Mouse (Mus musculus) testis, postnatal 14 days (tissue): ENCODE measurements around the gene Klhl9.

Experiments
- DNase-seq: peaks from one replicate; pipeline ENCODE4 v3.0.0; 2021; ENCODE audit warnings: low spot score

The Klhl9 gene

GRCm38 (mm10) chr4:88715059-88715458 lies 7.2 kb downstream of the Klhl9 start:
- no peak for DNase-seq

GRCm38 (mm10) chr4:88714281-88714680 lies 8.0 kb downstream of the Klhl9 start:
- DNase-seq: no peak

- DNase-seq: no peak
These were observed 15.0 kb downstream of the Klhl9 start for GRCm38 (mm10) chr4:88707128-88707826.

GRCm38 (mm10) chr4:88705924-88706323 lies 16.3 kb downstream of the Klhl9 start:
- DNase-seq: no peak

GRCm38 (mm10) chr4:88699301-88699700 lies 23.0 kb downstream of the Klhl9 start:
- DNase-seq: no peak

GRCm38 (mm10) chr4:88698781-88699180 lies 23.5 kb downstream of the Klhl9 start:
- DNase-seq: no peak

- DNase-seq: no peak
These were observed 24.5 kb downstream of the Klhl9 start for GRCm38 (mm10) chr4:88697753-88698152.

GRCm38 (mm10) chr4:88697108-88697507 lies 25.2 kb downstream of the Klhl9 start:
- DNase-seq: no peak

GRCm38 (mm10) chr4:88696237-88696884 lies 25.9 kb downstream of the Klhl9 start:
- DNase-seq: peak; percentile 53

- DNase-seq: no peak
These were observed 28.9 kb downstream of the Klhl9 start for GRCm38 (mm10) chr4:88693392-88693791.

- DNase-seq: no peak
These were observed 29.7 kb downstream of the Klhl9 start for GRCm38 (mm10) chr4:88692537-88692936.

GRCm38 (mm10) chr4:88691259-88691658 lies 31.0 kb downstream of the Klhl9 start, which contains the start of gene Ifnab:
Ifnab (minus strand) TSS chr4:88691359.
- DNase-seq: no peak

- no peak for DNase-seq
These were observed 38.5 kb downstream of the Klhl9 start, which contains the start of gene Ifna2 for GRCm38 (mm10) chr4:88683812-88684211. Ifna2 (minus strand) TSS chr4:88683912.

GRCm38 (mm10) chr4:88681353-88681752 lies 40.9 kb downstream of the Klhl9 start:
- no peak for DNase-seq

- DNase-seq: no peak
These were observed 41.9 kb downstream of the Klhl9 start for GRCm38 (mm10) chr4:88680362-88680761.

- DNase-seq: no peak
These were observed 45.4 kb downstream of the Klhl9 start, which contains the start of gene Ifna16 for GRCm38 (mm10) chr4:88676824-88677223. Ifna16 (minus strand) TSS chr4:88676924.
